Mouse (Mus musculus) cerebellum, adult 2 months (tissue): ENCODE measurements around the gene Traf2. TPM values are rescaled to one million over a fixed set of nuclear protein-coding genes. Genes with fewer than 3 reads are reported as not detected.

ENCODE experiments used
- DNase-seq, 2 experiments: peaks; one replicate each; pipeline ENCODE4 v3.0.0; 2021
- H3K27ac ChIP-seq: fragments of 200-500 bp; 2 replicates; pipeline ENCODE4 v1.5.1; 2012; ENCODE audit warnings: low read length, control low read depth, inconsistent platforms; ENCODE audit not compliant: insufficient read depth
- H3K27me3 ChIP-seq: fragments of 200-500 bp; 2 replicates; pipeline ENCODE4 v1.6.1; 2012; ENCODE audit warnings: inconsistent platforms, mild to moderate bottlenecking, low read length, moderate library complexity; ENCODE audit not compliant: control insufficient read depth, insufficient read depth
- H3K4me1 ChIP-seq: fragments of 200-500 bp; 2 replicates; pipeline ENCODE4 v1.6.1; 2011; ENCODE audit warnings: low read length; ENCODE audit not compliant: control insufficient read depth, insufficient read depth
- H3K4me3 ChIP-seq: fragments of 200-500 bp; replicated peaks from 2 replicates; pipeline ENCODE3; 2011; ENCODE audit warnings: mild to moderate bottlenecking, low read depth, low read length, control low read depth; ENCODE audit not compliant: insufficient read depth
- CTCF ChIP-seq: fragments of 200-500 bp; IDR thresholded peaks from 2 replicates; pipeline ENCODE4 v1.5.1; 2011; ENCODE audit warnings: low read depth, mild to moderate bottlenecking, control low read depth, low read length, moderate library complexity, borderline replicate concordance; ENCODE audit not compliant: insufficient read depth
- POLR2A ChIP-seq: fragments of 200-500 bp; IDR thresholded peaks from 2 replicates; pipeline ENCODE4 v1.6.1; 2011; ENCODE audit warnings: low read length, control low read depth, borderline replicate concordance; ENCODE audit not compliant: insufficient read depth
- WGBS: fragments of 180-500 bp; shearing (Covaris S2); methylation state at CpG from one replicate; pipeline ENCODE4 v1.1.7; 2018; 5-methylcytosine and 5-hydroxymethylcytosine counted together
- polyA plus RNA-seq: library from polyadenylated mRNA; depleted of rRNA; stranded (reverse); fragments of >200 nt; gene quantifications from 2 replicates; pipeline ENCODE4 v1.2.3, GENCODE M21; 2012

Gene Traf2
- polyA plus RNA-seq, 1 experiment = 12.3 TPM

DNA sequence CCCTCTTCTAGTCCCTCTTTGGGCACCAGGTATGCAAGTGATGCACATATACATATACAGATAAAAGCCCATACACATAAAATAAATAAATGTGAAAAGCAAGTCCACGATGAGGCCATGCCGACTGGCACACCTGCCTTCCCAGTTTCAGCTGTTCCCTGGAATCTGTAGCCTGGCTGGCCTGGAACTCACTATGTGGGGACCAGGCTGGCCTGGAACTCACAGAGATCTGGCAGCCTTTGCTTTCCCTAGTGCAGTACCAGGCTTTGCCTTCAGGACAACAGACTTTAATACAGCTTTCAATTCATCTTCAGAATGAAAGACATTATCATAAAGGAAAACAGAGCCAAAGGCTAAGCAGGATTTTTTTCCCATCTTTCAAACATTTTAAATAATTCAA is 13.0 kb downstream of the Traf2 start:
- H3K27ac ChIP-seq = peak overlapping the region; percentile 67; the same call in 1 of the 2 replicates
- DNase-seq = no peak
- TF ChIP-seq POLR2A (no peak), CTCF (no peak)
- H3K4me3 ChIP-seq = no peak overlapping the region
- no peaks in the 10 kb centered on the region for H3K27me3 ChIP-seq
- 26% methylated on average over 2 of the region's 2 CpGs for WGBS
- H3K4me1 ChIP-seq = peaks cover 14% of the 10 kb centered on the region

DNA sequence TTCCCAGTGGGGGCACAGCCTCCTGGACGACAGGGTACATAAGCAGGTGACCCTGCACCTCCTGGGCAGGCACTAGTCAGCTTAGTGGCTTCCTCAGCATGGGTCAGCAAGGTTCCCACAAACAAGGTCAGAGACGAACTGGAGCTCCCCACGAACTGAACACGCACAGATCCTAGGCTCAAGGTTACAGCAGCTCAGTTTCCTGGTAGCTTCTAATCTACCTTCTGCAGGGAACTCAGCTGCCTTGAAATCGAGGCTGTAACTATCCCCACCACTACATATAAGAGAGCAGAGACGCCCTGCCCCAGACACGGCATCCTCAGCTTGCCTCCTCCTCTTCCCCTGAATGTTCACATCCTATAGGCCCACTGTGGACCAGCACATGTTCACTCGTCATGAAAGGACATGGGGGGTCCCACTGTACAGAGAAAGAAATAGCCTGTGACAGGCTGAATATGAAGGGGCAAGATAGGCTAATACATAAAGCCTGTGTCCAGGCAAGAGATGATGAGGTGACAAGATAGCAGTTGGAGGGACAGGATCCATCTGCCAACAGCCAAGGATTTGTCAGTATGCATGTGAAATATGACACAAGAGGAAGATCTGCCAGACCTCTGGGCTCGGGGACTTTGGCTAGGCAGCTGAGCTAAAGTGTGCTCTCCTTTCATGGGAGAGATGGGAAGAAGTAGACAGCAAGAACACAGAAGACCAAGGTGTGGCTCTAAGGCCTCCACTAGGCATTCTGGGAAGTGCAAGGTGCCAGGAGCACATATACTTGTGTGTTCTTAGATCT is 20.0 kb downstream of the Traf2 start:
- DNase-seq = no peak
- 56% methylated on average over 9 of the region's 9 CpGs for WGBS
- Histone ChIP-seq H3K4me3 (no peak overlapping the region), H3K27ac (peak overlapping the region; percentile 13; the same call in 1 of the 2 replicates), H3K27me3 (no peaks in the 10 kb centered on the region), H3K4me1 (peaks cover 5% of the 10 kb centered on the region; the same call in 1 of the 2 replicates)
- TF ChIP-seq CTCF (no peak), POLR2A (no peak)

DNA sequence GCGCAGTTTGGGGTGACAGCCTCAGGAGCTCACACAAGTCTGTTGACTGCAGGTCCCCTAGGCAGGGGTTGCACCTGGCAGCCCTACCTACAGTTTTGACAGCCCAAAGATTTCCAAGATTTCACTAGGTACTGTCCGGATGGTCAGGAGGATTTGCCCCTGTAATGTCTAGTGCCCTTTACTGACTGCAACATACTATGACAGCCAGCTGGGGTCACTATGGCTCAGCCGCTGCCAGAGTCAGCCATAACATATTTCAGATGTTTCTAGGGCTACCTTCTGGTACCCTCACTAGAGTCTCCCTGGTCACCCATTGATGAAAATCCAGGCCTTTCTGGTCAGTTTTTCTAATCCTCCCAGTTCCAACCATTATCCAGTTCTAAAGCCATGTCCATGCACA is 36.8 kb downstream of the Traf2 start:
- peaks cover 12% of the 10 kb centered on the region for H3K4me1 ChIP-seq
- H3K4me3 ChIP-seq = no peak overlapping the region
- TF ChIP-seq POLR2A (no peak), CTCF (peak; percentile 48; the same call in 1 of the 2 replicates)
- no peak for DNase-seq
- H3K27ac ChIP-seq = no peak overlapping the region
- no peaks in the 10 kb centered on the region for H3K27me3 ChIP-seq
- 66% methylated on average over 3 of the region's 3 CpGs for WGBS

DNA sequence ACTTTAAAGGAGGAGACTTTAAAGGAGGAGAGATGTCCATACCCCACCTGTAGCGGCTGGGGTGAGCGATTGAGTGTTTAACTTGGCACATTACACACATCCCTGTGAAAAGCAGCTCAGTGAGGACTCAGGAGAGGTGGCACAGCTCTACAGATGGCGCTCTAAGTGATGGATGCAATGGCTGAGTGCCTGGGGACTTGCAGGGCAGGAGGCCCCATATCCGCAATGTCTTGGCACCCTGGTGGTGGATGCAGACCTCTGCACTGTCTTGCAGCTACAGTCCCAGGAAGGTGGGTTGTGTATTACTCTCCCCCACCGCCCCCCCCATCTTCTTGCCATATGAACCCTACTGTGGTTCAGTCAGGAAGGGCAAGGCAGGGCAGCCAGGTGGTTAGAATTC is 39.8 kb downstream of the Traf2 start:
- H3K27me3 ChIP-seq = no peaks in the 10 kb centered on the region
- 26% methylated on average over 5 of the region's 5 CpGs for WGBS
- TF ChIP-seq CTCF (no peak), POLR2A (no peak)
- H3K4me3 ChIP-seq = no peak overlapping the region
- DNase-seq = peak in 1 of 2 experiments; percentile 17
- no peak overlapping the region for H3K27ac ChIP-seq
- peaks cover 22% of the 10 kb centered on the region for H3K4me1 ChIP-seq

DNA sequence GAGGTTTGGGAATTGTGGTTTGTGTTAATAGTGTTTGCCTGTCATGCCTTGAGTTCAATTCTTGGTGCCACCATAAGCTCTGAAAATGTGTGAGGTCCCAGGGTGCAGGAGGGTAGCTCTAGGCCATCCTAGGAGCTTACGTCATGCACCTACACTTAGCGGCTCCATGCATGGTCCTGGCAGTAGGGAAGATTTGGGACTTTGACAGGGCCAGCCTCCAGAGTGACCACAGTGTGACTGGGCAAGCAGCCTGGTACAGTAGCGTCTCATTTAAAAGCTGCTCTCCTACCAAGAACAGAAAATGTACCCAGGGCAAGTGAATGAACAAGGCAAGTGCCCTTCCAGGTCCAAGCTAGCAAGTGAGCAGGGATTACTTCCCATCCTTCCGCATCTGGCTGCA is 40.9 kb downstream of the Traf2 start:
- peaks cover 28% of the 10 kb centered on the region for H3K4me1 ChIP-seq
- no peak overlapping the region for H3K4me3 ChIP-seq
- 43% methylated on average over 4 of the region's 4 CpGs for WGBS
- DNase-seq = peak; percentile 49 to 54
- TF ChIP-seq POLR2A (no peak), CTCF (no peak)
- no peak overlapping the region for H3K27ac ChIP-seq
- H3K27me3 ChIP-seq = no peaks in the 10 kb centered on the region

DNA sequence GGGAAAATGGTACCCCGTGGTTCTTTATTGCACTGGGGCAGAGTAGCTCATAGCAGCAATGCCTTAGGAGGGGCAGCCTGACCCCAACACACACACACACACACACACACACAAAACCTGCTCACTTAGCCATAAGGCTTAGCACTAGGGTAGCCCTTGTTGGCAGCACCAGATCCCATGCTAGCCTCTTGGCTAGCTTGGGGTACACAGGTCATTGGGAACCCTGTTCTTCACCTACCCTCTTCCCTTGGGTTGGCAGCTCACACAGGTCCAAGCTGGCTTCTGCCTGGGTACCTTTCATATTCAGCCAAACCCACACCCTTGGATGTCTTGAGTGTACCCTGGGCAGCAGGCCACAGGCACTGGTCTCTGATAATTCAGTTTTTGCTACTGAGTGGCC is 41.7 kb downstream of the Traf2 start:
- Histone ChIP-seq H3K27me3 (no peaks in the 10 kb centered on the region), H3K4me3 (no peak overlapping the region), H3K4me1 (peaks cover 28% of the 10 kb centered on the region), H3K27ac (no peak overlapping the region)
- WGBS = 78% methylated on average over 1 of the region's 1 CpGs
- TF ChIP-seq POLR2A (no peak), CTCF (no peak)
- DNase-seq = no peak

DNA sequence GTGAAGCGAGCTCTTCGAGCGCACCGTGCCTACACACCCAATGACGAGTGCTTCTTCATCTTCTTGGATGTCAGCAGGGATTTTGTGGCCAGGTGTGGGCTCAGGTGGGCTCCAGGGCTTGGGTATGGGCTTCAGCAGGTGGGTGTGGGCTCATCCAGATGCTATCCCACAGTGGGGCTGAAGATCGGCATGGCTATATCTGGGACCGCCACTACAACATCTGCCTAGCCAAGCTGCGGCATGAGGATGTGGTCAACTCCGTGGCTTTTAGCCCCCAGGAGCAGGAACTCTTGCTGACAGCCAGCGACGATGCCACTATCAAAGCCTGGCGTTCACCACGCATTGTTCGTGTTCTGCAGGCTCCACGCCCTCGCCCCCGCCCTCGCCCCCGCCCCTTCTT is 42.2 kb downstream of the Traf2 start:
- Histone ChIP-seq H3K4me1 (peaks cover 28% of the 10 kb centered on the region), H3K4me3 (no peak overlapping the region), H3K27ac (no peak overlapping the region), H3K27me3 (no peaks in the 10 kb centered on the region)
- DNase-seq = no peak
- TF ChIP-seq CTCF (no peak), POLR2A (no peak)
- 89% methylated on average over 19 of the region's 19 CpGs for WGBS

DNA sequence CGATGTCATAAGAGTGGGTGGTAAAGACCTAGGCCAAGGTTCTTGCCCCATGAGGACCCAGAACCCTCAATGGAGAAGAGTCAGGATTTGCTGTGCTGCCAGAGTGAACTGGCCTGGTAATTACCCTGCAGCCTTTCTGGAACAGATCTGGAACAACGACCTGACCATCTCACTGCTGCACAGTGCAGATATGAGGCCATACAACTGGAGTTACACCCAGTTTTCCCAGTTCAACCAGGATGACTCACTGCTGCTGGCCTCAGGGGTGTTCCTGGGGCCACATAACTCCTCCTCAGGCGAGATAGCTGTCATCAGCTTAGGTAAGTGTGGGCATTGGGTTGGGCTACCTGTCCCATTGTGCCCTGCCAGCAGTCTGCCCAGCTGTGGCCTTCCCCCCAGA is 44.0 kb downstream of the Traf2 start:
- DNase-seq = no peak
- WGBS = 84% methylated on average over 3 of the region's 3 CpGs
- no peak overlapping the region for H3K4me3 ChIP-seq
- TF ChIP-seq POLR2A (no peak), CTCF (no peak)
- H3K27ac ChIP-seq = no peak overlapping the region
- no peaks in the 10 kb centered on the region for H3K27me3 ChIP-seq
- H3K4me1 ChIP-seq = peaks cover 28% of the 10 kb centered on the region
